Mouse (Mus musculus) CD4-positive naive resting alpha-beta T cell, adult 76 days (primary cell): ENCODE data around the gene Kcnk18. TPM values are rescaled to one million over a fixed set of nuclear protein-coding genes. Genes with fewer than 3 reads are reported as not detected.

Experiments used
- total RNA-seq: library from RNA; stranded (reverse); gene quantifications from one replicate; pipeline ENCODE4 v1.2.4, GENCODE M21; 2023

Gene Kcnk18
- total RNA-seq = not detected

GRCm38 (mm10) chr19:59218991-59219390, at the start of gene Kcnk18:
Gene Kcnk18, plus strand, starts transcription at chr19:59219214.

GRCm38 (mm10) chr19:59169936-59170765, 48.9 kb upstream of the Kcnk18 start, which contains the start of gene Vax1:
Gene Vax1, minus strand, starts transcription at chr19:59170056.

GRCm38 (mm10) chr19:59260718-59261442, 41.9 kb downstream of the Kcnk18 start, which contains the start of gene Slc18a2:
Gene Slc18a2, plus strand, starts transcription at chr19:59260896.

Other genes with a start within 250 kb of the Kcnk18 start
- 0.32 TPM for gene Shtn1, start 143.1 kb upstream of the Kcnk18 start, total RNA-seq
- not detected for gene Vax1, start 49.2 kb upstream of the Kcnk18 start, total RNA-seq
- gene Slc18a2, start 41.7 kb downstream of the Kcnk18 start, total RNA-seq = not detected
- gene Rps12-ps3, start 103.1 kb downstream of the Kcnk18 start, total RNA-seq = 1,644 TPM
- 48.2 TPM for gene Pdzd8, start 126.6 kb downstream of the Kcnk18 start, total RNA-seq
- not detected for gene Emx2, start 239.2 kb downstream of the Kcnk18 start, total RNA-seq